Mouse (Mus musculus): Measurements from ENCODE around the gene Arhgap8. TPM values are rescaled to one million over a fixed set of nuclear protein-coding genes. Genes with fewer than 3 reads are reported as not detected.

Gene Arhgap8
- not detected for polyA plus RNA-seq (2014; fragmentation: Illumina TruSeq; extraction: RNeasy Lipid Tissue Mini Kit (QIAGEN cat#74804); ENCODE audit: low read depth, low replicate concordance)

GRCm38 (mm10) chr15:84719791-84720190 lies at the start of gene Arhgap8:
Gene Arhgap8 (plus strand): TSS chr15:84720052.

Other genes starting within 250 kb of the Arhgap8 start
- gene Rtl6, start 162.2 kb upstream of the Arhgap8 start, polyA plus RNA-seq (2014; fragmentation: Illumina TruSeq; extraction: RNeasy Lipid Tissue Mini Kit (QIAGEN cat#74804); ENCODE audit: low read depth, low replicate concordance): 0.35 TPM
- gene Prr5, start 50.4 kb upstream of the Arhgap8 start, polyA plus RNA-seq (2014; fragmentation: Illumina TruSeq; extraction: RNeasy Lipid Tissue Mini Kit (QIAGEN cat#74804); ENCODE audit: low read depth, low replicate concordance): 0.50 TPM
- gene Phf21b, start 136.0 kb downstream of the Arhgap8 start, polyA plus RNA-seq (2014; fragmentation: Illumina TruSeq; extraction: RNeasy Lipid Tissue Mini Kit (QIAGEN cat#74804); ENCODE audit: low read depth, low replicate concordance): 2.9 TPM
- 0.44 TPM for gene Gm29666, start 200.0 kb downstream of the Arhgap8 start, polyA plus RNA-seq (2014; fragmentation: Illumina TruSeq; extraction: RNeasy Lipid Tissue Mini Kit (QIAGEN cat#74804); ENCODE audit: low read depth, low replicate concordance)
- 17.3 TPM for gene Nup50, start 203.4 kb downstream of the Arhgap8 start, polyA plus RNA-seq (2014; fragmentation: Illumina TruSeq; extraction: RNeasy Lipid Tissue Mini Kit (QIAGEN cat#74804); ENCODE audit: low read depth, low replicate concordance)